In genomic region chr1:53063921-53064320, GRCm38 (mm10) we compare ENCODE assay signal across 23 mouse cellular contexts. TPM values are rescaled to one million over a fixed set of nuclear protein-coding genes. Genes with fewer than 3 reads are reported as not detected.
"Had no signal": no experiment of that assay in that cellular context is flagged by ENCODE, and none has a peak within 500 bp of the region (broad histone marks: within the 10 kb centered on the region; RNA-seq: fewer than 3 reads in every experiment).

No protein-coding gene starts in this region.

- H3K4me3 ChIP-seq: midbrain, embryonic 10.5 days; midbrain, embryonic 12.5 days; myocyte; neural tube, embryonic 13.5 days; neural tube, embryonic 15.5 days; stomach, embryonic 15.5 days had no signal

- ATAC-seq: midbrain, embryonic 16.5 days had no signal

- H3K36me3 ChIP-seq: midbrain, embryonic 10.5 days; midbrain, embryonic 12.5 days; neural tube, embryonic 13.5 days; neural tube, embryonic 15.5 days; stomach, embryonic 15.5 days had no signal

- H3K4me2 ChIP-seq: lung, embryonic 14.5 days; midbrain, embryonic 12.5 days; neural tube, embryonic 13.5 days; neural tube, embryonic 15.5 days; stomach, embryonic 15.5 days had no signal

- H3K9me3 ChIP-seq: midbrain, embryonic 10.5 days; midbrain, embryonic 12.5 days; neural tube, embryonic 13.5 days; neural tube, embryonic 15.5 days; stomach, embryonic 15.5 days had no signal

- H3K27me3 ChIP-seq: midbrain, embryonic 12.5 days; neural tube, embryonic 13.5 days; neural tube, embryonic 15.5 days; stomach, embryonic 15.5 days had no signal

- H3K9ac ChIP-seq: lung, embryonic 14.5 days; midbrain, embryonic 12.5 days; neural tube, embryonic 13.5 days; neural tube, embryonic 15.5 days; stomach, embryonic 15.5 days had no signal

- H3K27ac ChIP-seq: midbrain, embryonic 10.5 days; midbrain, embryonic 12.5 days; neural tube, embryonic 13.5 days; neural tube, embryonic 15.5 days; stomach, embryonic 15.5 days; stomach, postnatal 0 days had no signal

- DNase-seq: lung, adult 18-20 months; lung, embryonic 14.5 days; lung, postnatal 10 days; lung, postnatal 4 days; midbrain, embryonic 14.5 days; retina, postnatal 1 day; right cerebral cortex, adult 18-20 months; right cerebral cortex, postnatal 25 days; right cerebral cortex, postnatal 4 days; thymus, adult 2 months; thymus, postnatal 25 days; thymus, postnatal 4 days had no signal

RNA-seq across cellular contexts. Expression of gene Mstn, which starts 2.5 kb away (rescaled TPM):
- total RNA-seq: megakaryocyte, adult 5-6 weeks; megakaryocyte-erythroid progenitor cell, adult 5-6 weeks had no signal
- polyA plus RNA-seq: lung, embryonic 14.5 days; spleen, adult 2 months had no signal

RNA-seq across cellular contexts. Expression of gene 1700019D03Rik, which starts 43.9 kb away (rescaled TPM):
- total RNA-seq: megakaryocyte-erythroid progenitor cell, adult 5-6 weeks had no signal
